Mouse (Mus musculus) stomach, postnatal 0 days (tissue): ENCODE measurements around the gene Ash1l. TPM values are rescaled to one million over a fixed set of nuclear protein-coding genes. Genes with fewer than 3 reads are reported as not detected.

Experiments used
- ATAC-seq: fragments of 200-750 bp; cut with Nextera tagmentation; 2 replicates; pipeline ENCODE4 v1.8.0; 2017; ENCODE audit not compliant: low FRiP score, low TSS enrichment
- DNase-seq: peaks from one replicate; pipeline ENCODE4 v3.0.0-alpha.2; 2016; ENCODE audit warnings: low spot score
- H3K27ac ChIP-seq: fragments of 300-500 bp; sonication (generic); replicated peaks from 2 replicates; pipeline ENCODE4 v1.5.1; 2014; ENCODE audit warnings: mild to moderate bottlenecking, control low read depth
- H3K27me3 ChIP-seq: fragments of 300-500 bp; sonication (generic); 2 replicates; pipeline ENCODE4 v1.6.1; 2014; ENCODE audit warnings: low read length; ENCODE audit not compliant: control insufficient read depth, insufficient read depth
- H3K36me3 ChIP-seq: fragments of 300-500 bp; sonication (generic); 2 replicates; pipeline ENCODE4 v1.6.1; 2014; ENCODE audit warnings: low read length, mixed read lengths; ENCODE audit not compliant: control insufficient read depth, insufficient read depth
- H3K4me1 ChIP-seq: fragments of 300-500 bp; sonication (generic); replicated peaks from 2 replicates; pipeline ENCODE4 v1.6.1; 2014; ENCODE audit warnings: antibody characterized with exemption; ENCODE audit not compliant: control insufficient read depth, insufficient read depth
- H3K4me2 ChIP-seq: fragments of 300-500 bp; sonication (generic); replicated peaks from 2 replicates; pipeline ENCODE4 v1.6.1; 2014; ENCODE audit warnings: low read depth, mild to moderate bottlenecking, control low read depth, moderate library complexity
- H3K4me3 ChIP-seq: fragments of 300-500 bp; sonication (generic); 2 replicates; pipeline ENCODE4 v1.5.1; 2014; ENCODE audit warnings: low read depth, low read length, control low read depth
- H3K9ac ChIP-seq: fragments of 300-500 bp; sonication (generic); 2 replicates; pipeline ENCODE4 v1.6.1; 2014; ENCODE audit warnings: mild to moderate bottlenecking, low read length, control low read depth, mixed read lengths
- H3K9me3 ChIP-seq: fragments of 300-500 bp; sonication (generic); 2 replicates; pipeline ENCODE4 v1.6.1; 2016; ENCODE audit warnings: low read length; ENCODE audit not compliant: control insufficient read depth
- CTCF ChIP-seq: IDR thresholded peaks from 2 replicates; pipeline ENCODE4 v1.5.1; 2016; ENCODE audit warnings: antibody characterized with exemption, low read depth, mild to moderate bottlenecking, moderate library complexity
- EP300 ChIP-seq: optimal IDR thresholded peaks from 2 replicates; pipeline ENCODE3; 2016; ENCODE audit warnings: antibody characterized with exemption
- WGBS: fragments of 180-500 bp; shearing (Covaris S2); extraction: QIAGEN DNeasy Blood & Tissue Kit; methylation state at CpG from one replicate; pipeline ENCODE4 v1.1.7; 2014; 5-methylcytosine and 5-hydroxymethylcytosine counted together
- polyA plus RNA-seq: library from polyadenylated mRNA; unstranded; fragments of >200 nt; fragmentation: Nextera tagmentation; extraction: Ambion mirVana; gene quantifications from 2 replicates; pipeline ENCODE4 v1.2.1, GENCODE M21; 2015

Gene Ash1l
- polyA plus RNA-seq, 1 experiment from 2014 or later = 9.2 TPM

DNA sequence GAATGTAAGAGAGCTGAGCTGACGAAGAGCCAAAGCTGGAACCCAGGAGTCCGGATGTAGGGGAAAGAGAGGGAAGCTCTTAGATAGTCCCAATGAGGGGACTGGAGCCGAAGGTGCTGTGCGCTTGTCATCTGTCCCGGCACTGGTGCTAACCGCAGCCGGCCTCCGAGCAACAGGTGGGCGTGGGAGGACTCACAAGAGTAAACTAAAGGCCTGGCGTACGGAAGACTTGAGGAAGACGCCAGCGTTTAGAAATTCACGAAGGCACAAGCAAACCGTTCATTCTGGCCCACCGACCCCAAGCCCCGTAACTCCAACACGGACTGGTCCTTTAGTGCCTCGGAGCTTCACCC is 151.0 kb downstream of the Ash1l start:
- Histone ChIP-seq H3K27me3 (no peaks in the 10 kb centered on the region), H3K9me3 (no peaks in the 10 kb centered on the region), H3K4me1 (peaks cover 2% of the 10 kb centered on the region; the same call in 1 of the 2 replicates), H3K27ac (peak overlapping the region; percentile 37), H3K4me3 (peak overlapping the region; percentile 60), H3K9ac (peak overlapping the region; percentile 61), H3K4me2 (peak overlapping the region; percentile 82), H3K36me3 (peaks cover 11% of the 10 kb centered on the region; the same call in 1 of the 2 replicates)
- TF ChIP-seq CTCF (no peak), EP300 (no peak)
- under 1% methylated on average over 19 of the region's 19 CpGs for WGBS
- no peak for DNase-seq
- ATAC-seq = no peak; the same call in 1 of the 2 replicates

DNA sequence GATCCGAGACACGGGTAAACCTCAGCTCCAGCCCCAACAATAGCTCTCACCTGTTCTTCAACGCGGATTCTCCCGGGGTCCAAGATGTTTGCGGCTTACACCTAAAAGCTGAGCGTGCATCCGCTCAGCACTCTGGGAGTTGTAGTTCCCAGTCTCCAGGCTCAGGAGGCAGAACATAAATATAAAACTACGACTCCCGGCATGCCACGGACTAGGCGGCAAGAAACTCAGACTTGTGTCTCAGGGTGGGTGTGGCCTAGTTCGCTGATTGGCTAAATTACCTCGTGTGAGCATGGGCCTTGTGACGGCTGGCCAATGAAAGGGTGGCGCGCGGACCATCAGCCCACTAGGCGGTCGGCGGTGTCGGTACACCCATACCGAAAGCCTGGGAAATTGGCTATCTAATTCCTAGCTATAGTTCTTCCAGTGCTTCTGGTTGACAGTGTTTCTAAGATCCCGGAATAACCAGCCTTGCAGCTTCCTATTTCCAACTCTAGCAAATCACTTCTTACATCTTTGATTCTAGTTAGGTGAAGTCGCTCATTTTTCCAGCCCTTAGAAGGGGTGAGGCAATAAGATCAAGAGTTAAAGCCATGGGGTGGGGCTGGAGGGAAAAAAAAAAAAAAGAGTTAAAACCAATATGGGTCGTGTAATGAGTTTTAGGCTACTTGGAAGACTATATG is 151.5 kb downstream of the Ash1l start, which contains the start of gene Fdps:
Gene Fdps (minus strand): TSS at position 148 of the 683 bp plus-strand sequence.
- Histone ChIP-seq H3K4me1 (peaks cover 2% of the 10 kb centered on the region; the same call in 1 of the 2 replicates), H3K4me2 (peak within 1 kb of the TSS; percentile 82), H3K36me3 (peaks cover 9% of the 10 kb centered on the region; the same call in 1 of the 2 replicates), H3K9ac (peak within 1 kb of the TSS; percentile 61), H3K27me3 (no peaks in the 10 kb centered on the region), H3K4me3 (peak within 1 kb of the TSS; percentile 60), H3K27ac (peak within 1 kb of the TSS; percentile 69), H3K9me3 (no peaks in the 10 kb centered on the region)
- TF ChIP-seq CTCF (peak; percentile 52), EP300 (no peak)
- ATAC-seq = peak; percentile 99
- under 1% methylated on average over 26 of the region's 26 CpGs for WGBS
- peak; percentile 96 for DNase-seq

DNA sequence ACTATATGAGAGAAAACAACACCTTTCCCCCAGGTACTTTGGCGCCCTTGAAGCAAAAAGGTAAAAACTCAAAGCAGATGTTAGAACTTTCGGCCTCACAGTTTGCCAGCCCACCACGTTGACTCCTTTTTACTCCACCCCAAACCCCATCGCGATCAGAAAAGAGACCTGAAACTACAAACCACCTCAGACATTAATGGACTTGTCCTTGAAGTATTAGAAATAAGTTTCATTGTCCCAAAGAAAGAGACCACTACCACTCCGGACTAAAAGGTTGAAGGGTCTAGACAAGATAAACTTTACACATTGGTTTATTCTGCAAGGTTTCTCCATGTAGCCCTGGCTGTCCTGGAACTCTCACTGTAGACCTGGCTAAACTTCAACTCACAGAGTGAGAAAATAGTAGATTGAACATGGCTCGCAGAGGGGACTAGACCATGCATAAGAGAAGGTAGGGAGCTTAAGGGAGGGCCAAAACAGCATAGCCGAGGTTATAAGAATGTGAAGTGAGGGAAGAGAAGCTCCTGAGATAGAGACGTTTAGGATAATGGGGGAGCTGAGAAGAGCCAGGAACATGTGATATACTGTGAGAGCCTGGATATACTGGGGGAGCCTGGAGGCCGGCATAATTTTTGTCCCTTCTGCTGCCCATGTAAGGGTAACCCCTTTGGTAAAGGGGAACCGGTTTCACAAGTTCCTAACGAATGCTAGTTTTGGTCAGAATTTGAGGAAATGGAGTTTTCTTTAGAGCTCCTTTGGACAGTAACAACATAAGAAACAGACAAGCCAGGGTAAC is 152.3 kb downstream of the Ash1l start:
- Histone ChIP-seq H3K9me3 (no peaks in the 10 kb centered on the region), H3K4me1 (peaks cover 2% of the 10 kb centered on the region; the same call in 1 of the 2 replicates), H3K9ac (no peak overlapping the region), H3K27me3 (no peaks in the 10 kb centered on the region), H3K4me3 (peak overlapping the region; percentile 60; the same call in 1 of the 2 replicates), H3K36me3 (peaks cover 7% of the 10 kb centered on the region; the same call in 1 of the 2 replicates), H3K4me2 (peak overlapping the region; percentile 44), H3K27ac (peak overlapping the region; percentile 69)
- DNase-seq (no peak), ATAC-seq (no peak)
- WGBS = 48% methylated on average over 12 of the region's 12 CpGs
- no peak for TF ChIP-seq CTCF
- no peak for TF ChIP-seq EP300

DNA sequence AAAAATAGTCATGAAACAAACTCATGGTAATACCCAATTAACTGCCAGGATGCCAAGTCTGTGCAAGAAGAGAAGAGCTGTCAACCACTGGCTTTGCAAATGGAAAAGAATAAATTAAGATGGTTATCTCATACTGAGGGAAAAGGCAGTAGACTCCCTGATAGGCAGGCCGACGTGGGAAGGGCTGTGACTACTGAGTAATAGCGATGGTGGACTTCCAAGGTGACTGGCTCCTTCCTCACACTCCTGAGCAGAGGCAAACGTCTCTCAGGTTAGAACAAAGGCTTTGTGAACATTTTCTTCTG is 152.8 kb downstream of the Ash1l start:
- 43% methylated on average over 4 of the region's 4 CpGs for WGBS
- no peak overlapping the region for H3K9ac ChIP-seq
- H3K27me3 ChIP-seq = no peaks in the 10 kb centered on the region

DNA sequence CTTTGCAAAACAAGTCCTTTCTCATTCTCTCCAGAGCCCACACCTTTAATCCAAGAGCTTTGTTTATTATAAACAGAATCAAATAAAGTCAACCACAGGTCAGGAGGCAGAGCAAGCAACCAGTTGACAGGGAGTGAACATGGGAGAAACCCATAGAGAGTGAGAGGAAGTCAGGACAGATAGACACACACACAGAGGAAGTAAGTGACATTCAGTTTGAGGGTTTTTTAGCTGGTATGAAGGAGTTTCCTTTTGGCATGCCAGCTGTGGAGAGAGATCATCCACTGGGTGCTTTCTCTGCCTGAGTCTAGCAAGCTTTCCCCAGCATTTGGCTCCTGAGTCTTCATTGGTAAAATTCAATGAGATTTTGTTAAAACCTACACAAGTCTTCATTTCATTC is 156.5 kb downstream of the Ash1l start:
- no peak overlapping the region for H3K27ac ChIP-seq
- no peak for TF ChIP-seq CTCF
- TF ChIP-seq EP300 = no peak
- H3K36me3 ChIP-seq = no peaks in the 10 kb centered on the region
- no peaks in the 10 kb centered on the region for H3K9me3 ChIP-seq
- no peak overlapping the region for H3K4me2 ChIP-seq
- no peaks in the 10 kb centered on the region for H3K4me1 ChIP-seq
- ATAC-seq (no peak), DNase-seq (no peak)
- H3K27me3 ChIP-seq = no peaks in the 10 kb centered on the region
- H3K4me3 ChIP-seq = no peak overlapping the region
- no peak overlapping the region for H3K9ac ChIP-seq

More for the DNA sequence above, 152.8 kb downstream of the Ash1l start:
- peak; percentile 53 for DNase-seq
- Histone ChIP-seq H3K27ac (peak overlapping the region; percentile 69), H3K4me3 (no peak overlapping the region), H3K9me3 (no peaks in the 10 kb centered on the region), H3K4me2 (no peak overlapping the region), H3K36me3 (peaks cover 4% of the 10 kb centered on the region; the same call in 1 of the 2 replicates), H3K4me1 (peaks cover 2% of the 10 kb centered on the region; the same call in 1 of the 2 replicates)
- TF ChIP-seq CTCF = no peak
- TF ChIP-seq EP300 = no peak
- peak; percentile 43; the same call in 1 of the 2 replicates for ATAC-seq
